Mouse (Mus musculus): ENCODE data around the gene Gabra4. TPM values are rescaled to one million over a fixed set of nuclear protein-coding genes. Genes with fewer than 3 reads are reported as not detected.

The Gabra4 gene
- 100 to 1,000 TPM in 1 of 2 experiments, 10 to 100 TPM in 1; 93.8 to 117 TPM for total RNA-seq (2021)
- long read RNA-seq, experiment 1, full-length matches to known transcripts = 68 of 83 reads
- long read RNA-seq, experiment 1, partial matches to known transcripts = 2 of 83 reads
- long read RNA-seq, experiment 1, other reads (novel, unspliced or antisense) = 13 of 83 reads
- long read RNA-seq, experiment 2, full-length matches to known transcripts = 39 of 50 reads
- long read RNA-seq, experiment 2, partial matches to known transcripts = 1 of 50 reads
- long read RNA-seq, experiment 2, other reads (novel, unspliced or antisense) = 10 of 50 reads

GRCm38 (mm10) chr5:71658115-71658497 is at the start of gene Gabra4:
TSS of gene Gabra4 (minus strand) at chr5:71658308.
- H3K27ac ChIP-seq = peak within 1 kb of the TSS; percentile 86
- DNase-seq (ENCODE audit: extremely low spot score in 1 of 2, low spot score in 2 of 2) = peak; percentile 34 to 39
- no peak for TF ChIP-seq CTCF (IDR thresholded peaks at IDR 0.05)
- intact Hi-C loops (cut with DNase I) = loop anchor here (5.0 kb wide), 3 partner anchors 44 to 434 kb away; no protein-coding TSS in a partner anchor
- peak within 1 kb of the TSS; percentile 67 for H3K4me3 ChIP-seq

GRCm38 (mm10) chr5:71701273-71701614 is 43.1 kb upstream of the Gabra4 start:
- intact Hi-C loops (cut with DNase I) = loop anchor here (5.0 kb wide), 2 partner anchors 44 to 391 kb away; partner anchors contain the start of genes Gabra4 and Gabrb1
- no peak for TF ChIP-seq CTCF (IDR thresholded peaks at IDR 0.05)
- H3K27ac ChIP-seq = peak overlapping the region; percentile 91
- peak overlapping the region; percentile 78 for H3K4me3 ChIP-seq
- no peak for DNase-seq (ENCODE audit: extremely low spot score in 1 of 2, low spot score in 2 of 2)

- peak; percentile 71 to 74 for DNase-seq (ENCODE audit: extremely low spot score in 1 of 2, low spot score in 2 of 2)
- TF ChIP-seq CTCF (IDR thresholded peaks at IDR 0.05) = peak; percentile 46
- intact Hi-C loops (cut with DNase I) = loop anchor here (5.0 kb wide), 2 partner anchors 43 to 392 kb away; partner anchors contain the start of genes Gabra4 and Gabrb1
Measured at GRCm38 (mm10) chr5:71700468-71701272, 42.6 kb upstream of the Gabra4 start.

GRCm38 (mm10) chr5:71699696-71700467 is 41.8 kb upstream of the Gabra4 start:
- intact Hi-C loops (cut with DNase I) = loop anchor here (5.0 kb wide), 2 partner anchors 43 to 392 kb away; partner anchors contain the start of genes Gabra4 and Gabrb1
- H3K4me3 ChIP-seq = peak overlapping the region; percentile 78
- TF ChIP-seq CTCF (IDR thresholded peaks at IDR 0.05) = no peak
- peak; percentile 77 to 78 for DNase-seq (ENCODE audit: extremely low spot score in 1 of 2, low spot score in 2 of 2)
- H3K27ac ChIP-seq = peak overlapping the region; percentile 77

More at GRCm38 (mm10) chr5:71700468-71701272, 42.6 kb upstream of the Gabra4 start:
- Histone ChIP-seq H3K4me3 (peak overlapping the region; percentile 78), H3K27ac (peak overlapping the region; percentile 91)

- peak; percentile 51 for TF ChIP-seq CTCF (IDR thresholded peaks at IDR 0.05)
- no peak overlapping the region for H3K27ac ChIP-seq
- intact Hi-C loops (cut with DNase I) = loop anchor here (2.0 kb wide), 1 partner anchor 163 kb away; no protein-coding TSS in a partner anchor
- no peak overlapping the region for H3K4me3 ChIP-seq
- no peak for DNase-seq (ENCODE audit: extremely low spot score in 1 of 2, low spot score in 2 of 2)
Measured at GRCm38 (mm10) chr5:71665593-71665992, 7.5 kb upstream of the Gabra4 start.

- no peak for TF ChIP-seq CTCF (IDR thresholded peaks at IDR 0.05)
- DNase-seq (ENCODE audit: extremely low spot score in 1 of 2, low spot score in 2 of 2) = peak; percentile 65 to 73
- peak within 1 kb of the TSS; percentile 67 for H3K4me3 ChIP-seq
- intact Hi-C loops (cut with DNase I) = loop anchor here (2.0 to 5.0 kb wide), 4 partner anchors 45 to 435 kb away; no protein-coding TSS in a partner anchor
- peak within 1 kb of the TSS; percentile 86 for H3K27ac ChIP-seq
Measured at GRCm38 (mm10) chr5:71657482-71658114, 510 bp downstream of the Gabra4 start, which contains the start of gene Gabrb1. TSS of gene Gabrb1 (plus strand) at chr5:71658113.

GRCm38 (mm10) chr5:71656771-71657170 is 1.3 kb downstream of the Gabra4 start:
- intact Hi-C loops (cut with DNase I) = loop anchor here (2.0 to 5.0 kb wide), 4 partner anchors 46 to 436 kb away; no protein-coding TSS in a partner anchor
- H3K4me3 ChIP-seq = peak overlapping the region; percentile 67

GRCm38 (mm10) chr5:71654056-71654455 is 4.1 kb downstream of the Gabra4 start:
- intact Hi-C loops (cut with DNase I) = no loop called here
- H3K4me3 ChIP-seq = peak overlapping the region; percentile 19; the same call in 1 of the 2 replicates

More at GRCm38 (mm10) chr5:71656771-71657170, 1.3 kb downstream of the Gabra4 start:
- DNase-seq (ENCODE audit: extremely low spot score in 1 of 2, low spot score in 2 of 2) = peak; percentile 46 to 62
- peak overlapping the region; percentile 86 for H3K27ac ChIP-seq
- TF ChIP-seq CTCF (IDR thresholded peaks at IDR 0.05) = no peak

GRCm38 (mm10) chr5:71648108-71648507 is 10.0 kb downstream of the Gabra4 start:
- Histone ChIP-seq H3K4me3 (no peak overlapping the region), H3K27ac (0 out of 2 replicates have a peak overlapping the region, but pooled peaks have one; percentile 37)
- intact Hi-C loops (cut with DNase I) = no loop called here
- no peak for TF ChIP-seq CTCF (IDR thresholded peaks at IDR 0.05)
- no peak for DNase-seq (ENCODE audit: extremely low spot score in 1 of 2, low spot score in 2 of 2)

More at GRCm38 (mm10) chr5:71654056-71654455, 4.1 kb downstream of the Gabra4 start:
- no peak for DNase-seq (ENCODE audit: extremely low spot score in 1 of 2, low spot score in 2 of 2)
- peak overlapping the region; percentile 47; the same call in 1 of the 2 replicates for H3K27ac ChIP-seq
- TF ChIP-seq CTCF (IDR thresholded peaks at IDR 0.05) = no peak

- no peak overlapping the region for H3K27ac ChIP-seq
- intact Hi-C loops (cut with DNase I) = no loop called here
- DNase-seq (ENCODE audit: extremely low spot score in 1 of 2, low spot score in 2 of 2) = no peak
- TF ChIP-seq CTCF (IDR thresholded peaks at IDR 0.05) = no peak
- no peak overlapping the region for H3K4me3 ChIP-seq
Measured at GRCm38 (mm10) chr5:71639804-71640203, 18.3 kb downstream of the Gabra4 start.
